Mouse (Mus musculus) spleen, adult 2 months (tissue): ENCODE results near the gene Gadd45a. TPM values are rescaled to one million over a fixed set of nuclear protein-coding genes. Genes with fewer than 3 reads are reported as not detected.

ENCODE experiments used
- DNase-seq, 2 experiments: peaks; one replicate each; pipeline versions ENCODE4 v3.0.0 to v3.0.0-alpha.2; 2012 to 2021; ENCODE audit warnings: low spot score in 2 of 2, low read depth in 1 of 2
- H3K27ac ChIP-seq: fragments of 200-500 bp; 2 replicates; pipeline ENCODE4 v1.5.1; 2012; ENCODE audit warnings: low read length, inconsistent platforms; ENCODE audit not compliant: insufficient read depth
- H3K27me3 ChIP-seq: fragments of 200-500 bp; 2 replicates; pipeline ENCODE4 v1.6.1; 2012; ENCODE audit warnings: mild to moderate bottlenecking, moderate library complexity, low read length, inconsistent platforms; ENCODE audit not compliant: control insufficient read depth, insufficient read depth
- H3K36me3 ChIP-seq: fragments of 200-500 bp; 2 replicates; pipeline ENCODE4 v1.6.1; 2012; ENCODE audit warnings: mild to moderate bottlenecking, low read length, inconsistent platforms; ENCODE audit not compliant: control insufficient read depth, insufficient read depth
- H3K4me1 ChIP-seq: fragments of 200-500 bp; 2 replicates; pipeline ENCODE4 v1.6.1; 2011; ENCODE audit warnings: inconsistent platforms; ENCODE audit not compliant: control insufficient read depth, insufficient read depth, insufficient read length
- H3K4me3 ChIP-seq: fragments of 200-500 bp; 2 replicates; pipeline ENCODE4 v1.5.1; 2011; ENCODE audit warnings: mild to moderate bottlenecking, inconsistent platforms; ENCODE audit not compliant: insufficient read depth, insufficient read length; ENCODE audit errors: extremely low read depth
- CTCF ChIP-seq: fragments of 200-500 bp; IDR thresholded peaks from 2 replicates; pipeline ENCODE4 v1.5.1; 2011; ENCODE audit warnings: mild to moderate bottlenecking, inconsistent platforms; ENCODE audit not compliant: insufficient read depth, insufficient read length, insufficient replicate concordance; ENCODE audit errors: extremely low read depth
- POLR2A ChIP-seq: fragments of 200-500 bp; IDR thresholded peaks from 2 replicates; pipeline ENCODE4 v1.6.1; 2011; ENCODE audit warnings: low read depth, low read length, inconsistent platforms
- WGBS: fragments of 180-500 bp; shearing (Covaris S2); methylation state at CpG from one replicate; pipeline ENCODE4 v1.1.7; 2018; 5-methylcytosine and 5-hydroxymethylcytosine counted together
- polyA plus RNA-seq: library from polyadenylated mRNA; depleted of rRNA; stranded (reverse); fragments of >200 nt; gene quantifications from 2 replicates; pipeline ENCODE4 v1.2.3, GENCODE M21; 2012; rRNA removed

Gene Gadd45a
- polyA plus RNA-seq, 1 experiment: 56.9 TPM

- Histone ChIP-seq H3K27ac (no peak overlapping the region), H3K27me3 (no peaks in the 10 kb centered on the region), H3K4me3 (no peak overlapping the region), H3K4me1 (peaks cover 3% of the 10 kb centered on the region; the same call in 1 of the 2 replicates), H3K36me3 (no peaks in the 10 kb centered on the region)
- TF ChIP-seq POLR2A (no peak), CTCF (no peak)
- WGBS: 34% methylated on average over 3 of the region's 3 CpGs
- DNase-seq: no peak
These were observed 49.6 kb downstream of the Gadd45a start for GRCm38 (mm10) chr6:66987643-66988042.

DNA sequence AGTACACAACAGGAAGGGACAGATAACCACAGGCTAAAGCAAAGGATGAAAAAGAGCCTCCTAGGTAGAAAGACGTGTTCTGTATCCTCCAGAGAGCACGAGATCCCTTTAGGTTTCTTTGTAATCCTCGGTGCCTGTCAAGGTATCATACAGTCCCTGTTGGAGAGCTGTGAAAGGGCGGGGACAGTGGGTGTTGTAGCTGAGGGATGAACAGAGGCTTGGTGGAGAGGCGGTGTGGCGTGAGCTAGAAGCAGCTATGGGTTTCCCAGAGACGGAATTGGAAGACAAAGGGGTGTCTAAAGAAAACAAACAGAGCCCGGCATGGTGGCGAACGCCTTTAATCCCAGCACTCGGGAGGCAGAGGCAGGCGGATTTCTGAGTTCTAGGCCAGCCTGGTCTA, 51.2 kb downstream of the Gadd45a start:
- H3K27ac ChIP-seq: no peak overlapping the region
- no peak overlapping the region for H3K4me3 ChIP-seq
- 94% methylated on average over 12 of the region's 12 CpGs for WGBS
- H3K36me3 ChIP-seq: no peaks in the 10 kb centered on the region
- H3K4me1 ChIP-seq: peaks cover 3% of the 10 kb centered on the region; the same call in 1 of the 2 replicates
- TF ChIP-seq POLR2A (no peak), CTCF (no peak)
- H3K27me3 ChIP-seq: no peaks in the 10 kb centered on the region
- DNase-seq: no peak

- no peak for DNase-seq
- Histone ChIP-seq H3K27me3 (no peaks in the 10 kb centered on the region), H3K4me1 (peaks cover 3% of the 10 kb centered on the region; the same call in 1 of the 2 replicates), H3K4me3 (no peak overlapping the region), H3K27ac (no peak overlapping the region), H3K36me3 (no peaks in the 10 kb centered on the region)
- no peak for TF ChIP-seq POLR2A
- no peak for TF ChIP-seq CTCF
- 90% methylated on average over 7 of the region's 7 CpGs for WGBS
These were observed 51.8 kb downstream of the Gadd45a start for GRCm38 (mm10) chr6:66985500-66985899.

Other genes with a start within 250 kb of the Gadd45a start
- gene Vmn1r39, start 226.8 kb downstream of the Gadd45a start, polyA plus RNA-seq: not detected in 2 replicates
- gene Gng12, start 141.1 kb downstream of the Gadd45a start, polyA plus RNA-seq: 6.6 and 6.9 TPM in 2 replicates
- gene Serbp1, start 200.7 kb upstream of the Gadd45a start, polyA plus RNA-seq: 46.6 and 55.9 TPM in 2 replicates